Mouse (Mus musculus): ENCODE results near the gene Pygo1.

Pygo1 gene

DNA sequence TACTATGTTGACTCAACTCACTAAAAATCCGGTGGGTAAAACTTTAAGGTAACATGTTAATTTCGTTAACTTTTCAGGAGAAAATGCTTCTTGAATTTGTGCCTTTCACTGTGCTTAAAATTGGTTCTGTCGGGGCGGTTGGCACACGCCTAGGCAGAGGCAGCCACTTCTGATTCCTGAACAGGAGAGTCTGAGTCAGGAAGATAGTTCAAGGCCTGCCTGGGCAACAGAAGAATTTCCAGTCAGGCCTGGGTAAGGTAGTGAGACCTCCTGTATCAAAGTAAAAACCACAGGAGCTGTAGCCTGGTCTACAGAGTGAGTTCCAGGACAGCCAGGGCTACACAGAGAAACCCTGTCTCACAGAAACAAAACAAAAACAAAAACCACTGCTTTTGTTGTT lies 67.1 kb downstream of the Pygo1 start:
- DNase-seq (ENCODE audit: low spot score), result no peak

GRCm38 (mm10) chr9:72996167-72996566 lies 70.7 kb downstream of the Pygo1 start:
- DNase-seq (ENCODE audit: low spot score), result no peak

DNA sequence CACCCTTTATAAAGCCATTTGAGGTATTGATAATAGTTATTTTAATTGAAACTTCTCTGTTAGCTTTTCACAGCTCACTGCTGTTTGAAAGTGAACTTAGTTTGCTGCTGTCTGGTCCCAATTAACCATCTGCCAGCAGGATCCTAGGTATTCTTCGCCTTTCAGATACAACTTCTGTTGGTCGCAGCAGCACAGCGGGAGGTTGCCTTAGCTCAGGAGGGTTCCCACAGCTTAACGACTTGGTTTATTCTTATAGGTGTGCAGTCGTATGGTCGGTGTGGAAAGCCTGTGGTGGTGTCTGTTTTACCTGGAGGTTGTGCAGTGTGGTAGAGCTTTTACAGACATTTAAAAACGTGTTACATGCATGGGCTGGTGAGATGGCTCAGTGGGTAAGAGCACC lies 71.4 kb downstream of the Pygo1 start:
- no peak for DNase-seq (ENCODE audit: low spot score)

DNA sequence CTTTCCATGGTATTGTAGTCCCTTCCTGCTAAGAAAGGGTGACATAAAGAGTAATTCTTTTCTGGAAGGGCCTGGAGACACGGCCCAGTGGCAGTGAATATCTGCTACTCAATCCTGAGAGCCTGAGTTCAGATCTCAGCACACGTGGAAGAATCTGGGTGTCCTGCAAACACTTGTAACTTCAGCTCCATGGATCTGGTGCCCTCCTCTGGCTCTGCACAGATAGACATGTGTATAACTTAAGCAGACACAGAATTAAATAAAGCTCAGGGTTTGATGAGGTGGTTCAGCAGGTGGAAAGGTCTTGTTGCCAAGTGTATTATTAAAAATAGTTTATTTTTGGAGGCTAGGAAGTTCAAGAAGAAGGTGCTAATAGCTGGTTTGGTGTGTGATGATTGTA lies 75.0 kb downstream of the Pygo1 start:
- DNase-seq (ENCODE audit: low spot score), result no peak

DNA sequence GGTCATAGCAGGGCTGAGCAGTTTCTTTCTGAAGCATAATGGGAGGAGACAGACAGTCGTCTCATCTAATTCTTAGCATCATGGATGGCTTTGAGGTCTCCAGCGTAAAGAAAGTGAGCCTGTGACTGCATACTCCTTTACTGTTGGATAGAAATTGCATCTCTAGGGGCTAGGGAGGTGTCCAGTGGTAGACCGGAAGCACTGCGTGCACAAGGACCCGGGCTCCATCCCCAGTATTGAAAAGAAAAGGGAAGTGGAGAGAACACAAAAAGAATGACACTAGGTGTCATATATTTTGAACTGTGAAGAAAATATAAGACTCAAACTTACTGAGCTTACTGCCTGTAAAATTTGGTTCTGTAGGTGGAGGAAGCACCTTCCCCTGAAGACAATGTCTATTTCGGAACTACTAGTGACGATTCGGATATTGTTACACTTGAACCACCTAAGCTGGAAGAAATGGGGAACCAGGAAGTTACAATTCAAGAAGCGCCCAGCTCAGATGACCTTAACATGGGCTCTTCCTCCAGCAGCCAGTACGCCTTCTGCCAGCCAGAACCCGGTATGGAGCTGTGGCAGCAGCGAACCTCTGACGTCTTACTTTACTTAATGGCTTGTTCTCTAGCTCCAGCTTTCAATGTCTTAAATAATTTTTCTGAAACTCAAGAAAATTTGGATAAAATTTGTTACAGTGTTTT lies 76.0 kb downstream of the Pygo1 start:
- DNase-seq (ENCODE audit: low spot score), result no peak

Measured in testis, postnatal 10 days (tissue).